ENCODE assay signal across 14 mouse cellular contexts in the genomic region with DNA sequence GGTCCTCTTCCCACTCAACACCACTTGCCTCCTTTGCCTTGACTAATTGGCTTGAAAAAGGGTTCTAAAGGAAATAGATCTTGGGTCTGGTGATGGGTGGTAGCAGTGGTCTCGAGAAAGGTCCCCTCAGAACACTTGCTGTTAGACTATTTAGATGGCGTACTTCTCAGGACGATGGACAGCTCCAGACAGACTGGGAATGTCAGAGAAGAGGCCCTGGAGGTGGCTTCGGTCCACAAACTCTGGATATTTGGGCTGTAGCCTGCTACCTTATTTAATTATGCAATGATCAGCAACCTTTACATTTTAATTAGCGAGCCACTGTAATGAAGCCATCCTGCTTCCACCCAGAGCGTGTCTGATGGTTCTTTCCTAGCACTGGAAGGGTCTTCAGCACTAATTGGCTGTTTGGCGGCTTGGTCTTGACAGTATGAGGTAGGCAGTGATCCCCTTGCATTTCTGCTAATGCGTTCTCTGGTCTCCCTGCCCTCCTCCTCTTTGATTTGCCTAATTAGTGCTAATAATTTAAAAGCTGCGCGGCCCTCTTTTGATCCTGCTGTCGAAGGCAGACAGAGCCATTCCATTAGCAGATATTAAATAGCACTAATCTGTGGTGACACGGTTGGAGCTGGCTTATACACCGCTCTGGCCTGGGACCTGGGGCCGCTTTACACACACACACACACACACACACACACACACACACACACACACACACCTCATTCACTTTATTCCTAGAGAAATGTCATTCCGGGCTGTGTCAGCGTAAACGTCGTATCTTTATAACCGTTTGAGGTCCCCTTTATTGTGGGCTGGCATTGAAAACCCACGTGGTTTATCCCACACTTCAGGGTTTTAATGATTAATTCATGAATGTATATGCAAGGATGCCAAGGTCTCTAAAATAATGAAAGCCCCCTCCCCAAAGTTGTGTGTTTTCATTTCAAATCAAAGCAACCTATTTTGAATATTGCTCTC.
DNase-seq lines count a peak whose midpoint lies in the region; ATAC-seq and TF ChIP-seq lines count a peak whose summit lies in the region.
"Had no signal": no experiment of that assay in that cellular context is flagged by ENCODE, and none has a peak within 500 bp of the region (broad histone marks: within the 10 kb centered on the region; RNA-seq: fewer than 3 reads in every experiment).

No protein-coding gene starts in this region.

- no peak overlapping the region for H3K9ac ChIP-seq in kidney, postnatal 0 days (ENCODE audit: low read depth, low read length)
- no peak overlapping the region for H3K9ac ChIP-seq in hindbrain, embryonic 14.5 days
- H3K9ac ChIP-seq in neural tube, embryonic 14.5 days (replicated peaks; ENCODE audit: low read depth, low read length), result no peak overlapping the region
- H3K9ac ChIP-seq: liver, embryonic 12.5 days had no signal

- no peak for TF ChIP-seq POLR2A in kidney, adult 2 months (IDR thresholded peaks at IDR 0.05; ENCODE audit: low read depth, low read length)

- no peaks in the 10 kb centered on the region for H3K36me3 ChIP-seq in kidney, postnatal 0 days (ENCODE audit: insufficient read depth, low read length)
- H3K36me3 ChIP-seq in kidney, adult 2 months (ENCODE audit: control insufficient read depth, insufficient read depth, low read length), result no peaks in the 10 kb centered on the region
- H3K36me3 ChIP-seq in hindbrain, embryonic 14.5 days (replicated peaks; ENCODE audit: control insufficient read depth, insufficient read depth), result no peaks in the 10 kb centered on the region
- H3K36me3 ChIP-seq in neural tube, embryonic 14.5 days (ENCODE audit: control insufficient read depth, insufficient read depth, low read length), result no peaks in the 10 kb centered on the region
- H3K36me3 ChIP-seq: liver, embryonic 12.5 days had no signal

- no peak overlapping the region for H3K4me3 ChIP-seq in kidney, postnatal 0 days (replicated peaks; ENCODE audit: low read depth, low read length)
- H3K4me3 ChIP-seq in kidney, adult 2 months (ENCODE audit: insufficient read depth, low read depth, low read length), result no peak overlapping the region
- no peak overlapping the region for H3K4me3 ChIP-seq in hindbrain, embryonic 14.5 days (replicated peaks; ENCODE audit: low read length)
- no peak overlapping the region for H3K4me3 ChIP-seq in neural tube, embryonic 14.5 days (ENCODE audit: low read depth, low read length)
- H3K4me3 ChIP-seq: gastrocnemius, adult 2 months; liver, embryonic 12.5 days had no signal

- peak; percentile 28 for DNase-seq in kidney, postnatal 0 days (ENCODE audit: low spot score)
- no peak for DNase-seq in kidney, adult 2 months
- peak; percentile 21 for DNase-seq in embryo, embryonic 11 days
- peak; percentile 25 for DNase-seq in hindbrain, embryonic 14.5 days (ENCODE audit: low spot score)
- DNase-seq in left cerebral cortex, adult 18-20 months (ENCODE audit: low spot score in 2 of 2), result no peak
- no peak for DNase-seq in spleen, postnatal 14 days (ENCODE audit: low spot score in 2 of 2)
- DNase-seq in layer of hippocampus, adult 9-11 months, result no peak
- DNase-seq: adrenal gland, adult 8-10 months; B cell, adult 2 months; cerebellum, adult 9-10 months; gastrocnemius, adult 2 months had no signal

- H3K9me3 ChIP-seq in kidney, postnatal 0 days (replicated peaks; ENCODE audit: low read length), result no peaks in the 10 kb centered on the region
- 0 out of 2 replicates have a peak, but pooled peaks cover 6% of the 10 kb centered on the region for H3K9me3 ChIP-seq in hindbrain, embryonic 14.5 days (ENCODE audit: control insufficient read depth, low read length)
- no peaks in the 10 kb centered on the region for H3K9me3 ChIP-seq in neural tube, embryonic 14.5 days (ENCODE audit: control insufficient read depth, low read length)
- H3K9me3 ChIP-seq: liver, embryonic 12.5 days had no signal

- 63% methylated on average over 20 of the region's 20 CpGs for WGBS in kidney, postnatal 0 days
- WGBS in kidney, adult 2 months, result 55% methylated on average over 20 of the region's 20 CpGs
- WGBS in hindbrain, embryonic 14.5 days, result 38% methylated on average over 20 of the region's 20 CpGs
- WGBS in neural tube, embryonic 14.5 days, result 30% methylated on average over 20 of the region's 20 CpGs

- no peak overlapping the region for H3K27ac ChIP-seq in kidney, postnatal 0 days
- no peak overlapping the region for H3K27ac ChIP-seq in kidney, adult 2 months (ENCODE audit: insufficient read depth, low read depth, low read length)
- H3K27ac ChIP-seq in hindbrain, embryonic 14.5 days, result 0 out of 2 replicates have a peak overlapping the region, but pooled peaks have one; percentile 22
- H3K27ac ChIP-seq in neural tube, embryonic 14.5 days (ENCODE audit: low read depth, low read length), result no peak overlapping the region
- H3K27ac ChIP-seq: gastrocnemius, adult 2 months; liver, embryonic 12.5 days had no signal

- no peak overlapping the region for H3K4me2 ChIP-seq in kidney, postnatal 0 days (ENCODE audit: low read length)
- 0 out of 2 replicates have a peak overlapping the region, but pooled peaks have one; percentile 1 for H3K4me2 ChIP-seq in hindbrain, embryonic 14.5 days (replicated peaks)
- H3K4me2 ChIP-seq in neural tube, embryonic 14.5 days (ENCODE audit: low read depth, low read length), result no peak overlapping the region
- H3K4me2 ChIP-seq: liver, embryonic 12.5 days had no signal

- no peaks in the 10 kb centered on the region for H3K4me1 ChIP-seq in kidney, postnatal 0 days (replicated peaks; ENCODE audit: insufficient read depth, low read length)
- no peaks in the 10 kb centered on the region for H3K4me1 ChIP-seq in kidney, adult 2 months (ENCODE audit: control insufficient read depth, insufficient read depth, low read length)
- peaks cover 5% of the 10 kb centered on the region; the same call in 1 of the 2 replicates for H3K4me1 ChIP-seq in hindbrain, embryonic 14.5 days (replicated peaks; ENCODE audit: control insufficient read depth, insufficient read depth, low read length)
- peaks cover 11% of the 10 kb centered on the region for H3K4me1 ChIP-seq in neural tube, embryonic 14.5 days (ENCODE audit: control insufficient read depth, insufficient read depth, low read length)
- H3K4me1 ChIP-seq: liver, embryonic 12.5 days had no signal

- ATAC-seq in kidney, postnatal 0 days (replicated peaks; ENCODE audit: low FRiP score, low read depth), result no peak
- peak; percentile 79 for ATAC-seq in hindbrain, embryonic 14.5 days (ENCODE audit: low FRiP score)
- peak; percentile 86 for ATAC-seq in neural tube, embryonic 14.5 days (ENCODE audit: low read depth)
- ATAC-seq: intestine, postnatal 0 days; liver, embryonic 12.5 days had no signal

- no peaks in the 10 kb centered on the region for H3K27me3 ChIP-seq in kidney, postnatal 0 days (ENCODE audit: insufficient read depth, low read length)
- H3K27me3 ChIP-seq in kidney, adult 2 months (replicated peaks; ENCODE audit: control insufficient read depth, insufficient read depth, low read length), result no peaks in the 10 kb centered on the region
- no peaks in the 10 kb centered on the region for H3K27me3 ChIP-seq in hindbrain, embryonic 14.5 days (ENCODE audit: control insufficient read depth, insufficient read depth, low read length)
- H3K27me3 ChIP-seq in neural tube, embryonic 14.5 days (ENCODE audit: control insufficient read depth, insufficient read depth, low read length), result no peaks in the 10 kb centered on the region
- H3K27me3 ChIP-seq: liver, embryonic 12.5 days had no signal

- no peak for TF ChIP-seq CTCF in kidney, postnatal 0 days (IDR thresholded peaks at IDR 0.05; ENCODE audit: low read depth)
- TF ChIP-seq CTCF in kidney, adult 2 months (conservative IDR thresholded peaks at IDR 0.05; ENCODE audit: insufficient read depth, insufficient read length, low read depth, low read length), result no peak

Comparison
In these comparisons a context has a peak if more than half of its experiments do, and no peak if none do; other contexts are left out.
1. DNase-seq: peak in kidney, postnatal 0 days (single experiment), embryo, embryonic 11 days (single experiment) and hindbrain, embryonic 14.5 days (single experiment); none in kidney, adult 2 months (single experiment), left cerebral cortex, adult 18-20 months (0 of 2), spleen, postnatal 14 days (0 of 2) and layer of hippocampus, adult 9-11 months (single experiment).